Mouse (Mus musculus): ENCODE data around the gene Gadl1.

Gene Gadl1

GRCm38 (mm10) chr9:115936350-115936749, 27.1 kb downstream of the Gadl1 start:
- in situ Hi-C loops (cut with MboI) = no loop called here

- in situ Hi-C loops (cut with MboI) = no loop called here
These were observed 28.7 kb downstream of the Gadl1 start for GRCm38 (mm10) chr9:115937915-115938314.

GRCm38 (mm10) chr9:115939420-115939819, 30.2 kb downstream of the Gadl1 start:
- in situ Hi-C loops (cut with MboI) = no loop called here

- in situ Hi-C loops (cut with MboI) = no loop called here
These were observed 31.9 kb downstream of the Gadl1 start for GRCm38 (mm10) chr9:115941171-115941570.

- in situ Hi-C loops (cut with MboI) = no loop called here
These were observed 33.2 kb downstream of the Gadl1 start for GRCm38 (mm10) chr9:115942486-115942885.

- in situ Hi-C loops (cut with MboI) = no loop called here
These were observed 33.7 kb downstream of the Gadl1 start for GRCm38 (mm10) chr9:115942989-115943388.

- in situ Hi-C loops (cut with MboI) = no loop called here
These were observed 34.5 kb downstream of the Gadl1 start for GRCm38 (mm10) chr9:115943577-115944320.

GRCm38 (mm10) chr9:115965056-115965455, 55.8 kb downstream of the Gadl1 start:
- in situ Hi-C loops (cut with MboI) = no loop called here

GRCm38 (mm10) chr9:115966116-115966515, 56.9 kb downstream of the Gadl1 start:
- in situ Hi-C loops (cut with MboI) = no loop called here

GRCm38 (mm10) chr9:115966746-115967145, 57.5 kb downstream of the Gadl1 start:
- in situ Hi-C loops (cut with MboI) = no loop called here

GRCm38 (mm10) chr9:115967638-115968037, 58.4 kb downstream of the Gadl1 start:
- in situ Hi-C loops (cut with MboI) = no loop called here

GRCm38 (mm10) chr9:115976901-115977300, 67.6 kb downstream of the Gadl1 start:
- in situ Hi-C loops (cut with MboI) = no loop called here

GRCm38 (mm10) chr9:115977598-115978240, 68.5 kb downstream of the Gadl1 start:
- in situ Hi-C loops (cut with MboI) = no loop called here

GRCm38 (mm10) chr9:115978478-115978877, 69.2 kb downstream of the Gadl1 start:
- in situ Hi-C loops (cut with MboI) = no loop called here

- in situ Hi-C loops (cut with MboI) = no loop called here
These were observed 81.4 kb downstream of the Gadl1 start for GRCm38 (mm10) chr9:115990661-115991060.

GRCm38 (mm10) chr9:115994772-115995171, 85.5 kb downstream of the Gadl1 start:
- in situ Hi-C loops (cut with MboI) = no loop called here

GRCm38 (mm10) chr9:115995856-115996560, 86.8 kb downstream of the Gadl1 start:
- in situ Hi-C loops (cut with MboI) = no loop called here

GRCm38 (mm10) chr9:115998383-115998782, 89.1 kb downstream of the Gadl1 start:
- in situ Hi-C loops (cut with MboI) = no loop called here

GRCm38 (mm10) chr9:115999361-115999990, 90.2 kb downstream of the Gadl1 start:
- in situ Hi-C loops (cut with MboI) = no loop called here

- in situ Hi-C loops (cut with MboI) = no loop called here
These were observed 104.7 kb downstream of the Gadl1 start for GRCm38 (mm10) chr9:116013911-116014310.

- in situ Hi-C loops (cut with MboI) = no loop called here
These were observed 107.0 kb downstream of the Gadl1 start for GRCm38 (mm10) chr9:116016221-116016620.

GRCm38 (mm10) chr9:116017091-116017490, 107.8 kb downstream of the Gadl1 start:
- in situ Hi-C loops (cut with MboI) = no loop called here

All from mature B cell (primary cell).